Mouse (Mus musculus): ENCODE measurements around the gene Lrp2. TPM values are rescaled to one million over a fixed set of nuclear protein-coding genes. Genes with fewer than 3 reads are reported as not detected.

Gene Lrp2
- polyA plus RNA-seq, 1 experiment from 2014 or later, result 1.8 TPM

DNA sequence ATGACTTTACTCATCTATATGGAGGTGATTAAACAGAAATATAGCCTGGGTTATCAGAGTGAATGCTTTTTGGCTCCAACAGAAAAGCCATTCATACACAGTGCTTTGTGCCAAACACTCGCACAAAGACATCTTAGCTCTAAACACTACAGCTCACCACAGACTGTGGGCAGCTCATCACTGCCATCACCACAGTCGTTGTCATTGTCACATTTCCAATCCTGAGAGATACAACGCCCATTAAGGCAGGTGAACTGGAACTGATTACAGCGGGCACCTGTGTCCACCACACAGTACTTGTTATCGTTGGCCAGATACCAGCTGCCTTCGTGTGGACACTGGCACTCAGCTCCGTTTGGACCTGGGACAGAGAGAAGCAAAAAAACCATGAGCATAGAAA is 106.0 kb downstream of the Lrp2 start:
- Histone ChIP-seq H3K27ac (no peak overlapping the region), H3K9ac (no peak overlapping the region), H3K27me3 (no peaks in the 10 kb centered on the region), H3K4me2 (no peak overlapping the region), H3K4me3 (replicated peaks) (no peak overlapping the region), H3K9me3 (no peaks in the 10 kb centered on the region), H3K36me3 (replicated peaks) (no peaks in the 10 kb centered on the region), H3K4me1 (no peaks in the 10 kb centered on the region)
- ATAC-seq (ENCODE audit: low FRiP score), result no peak
- 94% methylated on average over 7 of the region's 7 CpGs for whole genome bisulfite sequencing

DNA sequence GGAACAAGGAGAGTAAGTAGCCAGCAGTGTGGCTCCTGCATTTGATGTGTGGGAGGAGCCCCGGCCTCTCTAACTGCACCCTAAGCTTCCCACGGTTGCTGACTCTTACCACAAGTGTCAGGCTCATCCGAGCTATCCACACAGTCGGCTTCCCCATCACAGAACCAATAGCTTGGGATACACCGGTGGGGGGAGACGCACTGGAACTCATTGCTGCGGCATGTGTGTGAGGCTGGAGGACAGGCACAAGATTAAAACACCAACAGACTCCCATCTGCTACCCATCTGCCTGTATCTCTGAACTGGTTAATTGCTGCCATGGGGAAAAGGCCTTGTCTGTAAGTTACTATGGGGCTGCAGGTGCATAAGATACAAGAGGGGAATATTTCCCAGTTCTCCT is 109.0 kb downstream of the Lrp2 start:
- no peak for ATAC-seq (ENCODE audit: low FRiP score)
- Histone ChIP-seq H3K4me1 (no peaks in the 10 kb centered on the region), H3K27ac (no peak overlapping the region), H3K9me3 (no peaks in the 10 kb centered on the region), H3K9ac (no peak overlapping the region), H3K27me3 (no peaks in the 10 kb centered on the region), H3K36me3 (replicated peaks) (no peaks in the 10 kb centered on the region), H3K4me3 (replicated peaks) (no peak overlapping the region), H3K4me2 (no peak overlapping the region)
- 94% methylated on average over 7 of the region's 7 CpGs for WGBS

DNA sequence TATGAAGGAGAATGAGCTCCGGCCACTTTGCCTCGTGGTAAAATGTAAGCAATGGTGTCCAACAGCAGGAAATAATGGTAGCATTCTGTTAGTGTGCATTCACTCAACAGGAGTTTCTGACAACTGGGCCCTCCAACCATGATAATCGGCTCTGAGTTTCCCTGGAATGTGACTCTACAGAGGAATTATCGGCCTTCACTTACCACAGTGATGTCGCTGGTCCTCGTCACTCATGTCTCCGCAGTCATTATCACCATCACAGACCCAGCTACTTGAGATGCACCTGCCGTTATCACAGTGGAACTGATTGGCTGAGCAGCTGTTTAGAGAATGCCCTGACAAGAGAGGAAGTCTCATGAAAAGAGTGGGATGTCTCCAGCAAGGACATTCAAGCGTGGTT is 110.7 kb downstream of the Lrp2 start:
- Histone ChIP-seq H3K9ac (no peak overlapping the region), H3K4me3 (replicated peaks) (no peak overlapping the region), H3K4me1 (no peaks in the 10 kb centered on the region), H3K4me2 (no peak overlapping the region), H3K27ac (no peak overlapping the region), H3K27me3 (no peaks in the 10 kb centered on the region), H3K36me3 (replicated peaks) (no peaks in the 10 kb centered on the region), H3K9me3 (no peaks in the 10 kb centered on the region)
- no peak for ATAC-seq (ENCODE audit: low FRiP score)
- 88% methylated on average over 9 of the region's 9 CpGs for WGBS

DNA sequence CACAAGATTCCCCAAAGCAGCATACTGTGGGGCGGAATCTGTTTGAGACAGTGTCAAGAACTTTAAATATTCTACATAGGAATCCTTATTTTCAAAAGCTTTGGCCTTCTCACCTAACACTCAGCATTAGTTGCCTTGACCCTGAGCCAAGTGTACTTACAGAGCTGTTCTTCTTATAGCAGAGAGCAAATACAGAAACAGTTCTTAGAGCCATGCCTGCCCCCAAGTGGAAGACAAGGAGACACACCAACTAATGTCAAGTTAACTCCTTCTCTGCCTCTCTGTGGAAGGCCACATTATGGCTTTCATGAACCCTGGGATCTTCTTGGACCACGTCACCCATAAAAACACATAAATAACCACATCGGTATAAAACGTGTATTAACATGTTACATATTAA is 114.0 kb downstream of the Lrp2 start:
- H3K4me2 ChIP-seq, result no peak overlapping the region
- no peak overlapping the region for H3K27ac ChIP-seq
- no peaks in the 10 kb centered on the region for H3K27me3 ChIP-seq
- WGBS, result 94% methylated on average over 4 of the region's 4 CpGs
- H3K4me3 ChIP-seq (replicated peaks), result no peak overlapping the region
- H3K4me1 ChIP-seq, result no peaks in the 10 kb centered on the region
- no peaks in the 10 kb centered on the region for H3K36me3 ChIP-seq (replicated peaks)
- no peak overlapping the region for H3K9ac ChIP-seq
- no peak for ATAC-seq (ENCODE audit: low FRiP score)
- no peaks in the 10 kb centered on the region for H3K9me3 ChIP-seq

DNA sequence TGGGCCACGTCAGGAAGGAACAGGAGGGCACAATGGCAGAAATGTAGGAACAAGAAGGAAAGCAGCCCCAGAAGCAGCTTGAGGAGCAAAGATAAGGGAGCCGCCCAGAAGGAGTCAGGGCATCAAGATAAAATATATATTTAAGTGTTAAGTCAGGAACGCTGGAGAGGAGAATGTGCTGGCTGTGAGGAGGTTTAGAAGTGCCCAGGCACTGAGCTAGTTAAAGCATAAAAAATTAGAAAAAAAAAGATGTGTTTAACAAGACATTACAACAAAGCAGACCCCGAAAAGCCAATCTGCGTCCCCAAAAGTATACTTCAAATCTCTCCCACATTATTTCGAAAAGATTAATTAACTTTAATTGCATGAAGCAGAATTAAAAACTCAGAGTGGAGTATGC is 122.3 kb downstream of the Lrp2 start:
- Histone ChIP-seq H3K27ac (no peak overlapping the region), H3K27me3 (no peaks in the 10 kb centered on the region), H3K4me2 (no peak overlapping the region), H3K9ac (no peak overlapping the region), H3K4me3 (replicated peaks) (no peak overlapping the region), H3K4me1 (no peaks in the 10 kb centered on the region), H3K36me3 (replicated peaks) (0 out of 2 replicates have a peak, but pooled peaks cover 5% of the 10 kb centered on the region), H3K9me3 (no peaks in the 10 kb centered on the region)
- WGBS, result 85% methylated on average over 6 of the region's 6 CpGs
- ATAC-seq (ENCODE audit: low FRiP score), result no peak

DNA sequence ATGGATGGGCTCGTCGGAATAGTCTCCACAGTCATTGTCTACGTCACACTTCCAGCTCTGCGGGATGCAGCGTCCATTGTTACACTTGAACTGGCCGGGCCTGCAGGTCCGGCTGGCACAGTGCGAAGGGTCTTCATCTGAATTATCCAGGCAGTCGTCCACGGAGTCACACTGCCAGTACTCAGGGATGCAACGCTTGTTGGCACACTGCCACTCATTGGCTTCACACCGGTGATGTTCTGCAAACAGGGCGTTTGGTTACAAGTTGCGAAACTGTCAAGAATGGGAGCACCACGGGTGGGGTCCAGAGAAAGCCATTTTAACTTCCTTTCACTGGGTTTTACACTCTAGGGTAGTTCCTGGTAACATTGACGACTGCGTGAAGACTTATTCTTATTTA is 126.4 kb downstream of the Lrp2 start:
- no peak overlapping the region for H3K27ac ChIP-seq
- 0 out of 2 replicates have a peak, but pooled peaks cover 7% of the 10 kb centered on the region for H3K36me3 ChIP-seq (replicated peaks)
- no peaks in the 10 kb centered on the region for H3K4me1 ChIP-seq
- 92% methylated on average over 17 of the region's 17 CpGs for WGBS
- H3K27me3 ChIP-seq, result no peaks in the 10 kb centered on the region
- H3K9ac ChIP-seq, result no peak overlapping the region
- no peak overlapping the region for H3K4me3 ChIP-seq (replicated peaks)
- no peaks in the 10 kb centered on the region for H3K9me3 ChIP-seq
- no peak for ATAC-seq (ENCODE audit: low FRiP score)
- H3K4me2 ChIP-seq, result no peak overlapping the region

DNA sequence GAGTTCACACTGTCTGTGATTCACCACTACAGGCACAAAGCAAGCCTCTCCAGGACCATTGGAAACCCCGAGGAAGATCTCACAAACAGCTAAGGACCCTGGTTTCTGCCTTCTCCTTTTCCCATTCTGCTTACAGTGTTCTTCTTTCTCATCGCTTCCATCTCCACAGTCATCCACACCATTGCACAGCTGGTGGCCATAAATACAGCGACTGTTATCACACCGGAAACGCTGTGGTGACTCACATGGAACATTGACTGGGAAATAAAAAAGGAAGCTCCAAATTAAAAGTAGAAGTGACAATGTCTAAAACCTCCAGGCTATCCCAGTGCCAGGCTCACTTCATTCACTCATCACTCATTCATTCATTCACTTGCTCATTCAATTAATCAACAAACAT is 134.7 kb downstream of the Lrp2 start:
- H3K27ac ChIP-seq, result no peak overlapping the region
- no peaks in the 10 kb centered on the region for H3K36me3 ChIP-seq (replicated peaks)
- no peaks in the 10 kb centered on the region for H3K27me3 ChIP-seq
- H3K9me3 ChIP-seq, result no peaks in the 10 kb centered on the region
- no peak overlapping the region for H3K4me2 ChIP-seq
- WGBS, result 93% methylated on average over 5 of the region's 5 CpGs
- no peak overlapping the region for H3K9ac ChIP-seq
- no peak for ATAC-seq (ENCODE audit: low FRiP score)
- H3K4me1 ChIP-seq, result no peaks in the 10 kb centered on the region
- no peak overlapping the region for H3K4me3 ChIP-seq (replicated peaks)

DNA sequence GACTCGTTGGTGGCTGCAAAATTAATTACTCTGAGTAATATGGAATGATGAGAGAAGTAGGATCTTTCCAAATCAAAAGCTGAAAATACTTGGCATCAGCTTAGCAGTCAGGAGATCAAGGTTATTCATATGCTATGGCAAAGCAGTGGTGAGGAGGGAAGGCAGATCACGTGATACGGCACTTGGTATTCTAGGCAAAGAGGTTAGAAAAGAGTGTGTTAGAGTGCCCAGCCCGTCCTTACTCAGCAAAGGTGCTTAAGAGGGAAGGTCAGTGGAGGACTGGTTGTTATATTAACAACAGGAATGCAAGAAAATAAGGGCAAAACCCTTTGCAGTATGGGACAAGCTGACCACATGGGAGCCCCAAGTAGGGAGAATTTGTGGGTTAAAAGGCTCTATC is 137.3 kb downstream of the Lrp2 start:
- H3K9me3 ChIP-seq, result no peaks in the 10 kb centered on the region
- no peak overlapping the region for H3K27ac ChIP-seq
- H3K4me3 ChIP-seq (replicated peaks), result no peak overlapping the region
- H3K9ac ChIP-seq, result no peak overlapping the region
- WGBS, result 88% methylated on average over 4 of the region's 4 CpGs
- no peaks in the 10 kb centered on the region for H3K4me1 ChIP-seq
- H3K4me2 ChIP-seq, result no peak overlapping the region
- H3K36me3 ChIP-seq (replicated peaks), result no peaks in the 10 kb centered on the region
- ATAC-seq (ENCODE audit: low FRiP score), result no peak
- no peaks in the 10 kb centered on the region for H3K27me3 ChIP-seq

DNA sequence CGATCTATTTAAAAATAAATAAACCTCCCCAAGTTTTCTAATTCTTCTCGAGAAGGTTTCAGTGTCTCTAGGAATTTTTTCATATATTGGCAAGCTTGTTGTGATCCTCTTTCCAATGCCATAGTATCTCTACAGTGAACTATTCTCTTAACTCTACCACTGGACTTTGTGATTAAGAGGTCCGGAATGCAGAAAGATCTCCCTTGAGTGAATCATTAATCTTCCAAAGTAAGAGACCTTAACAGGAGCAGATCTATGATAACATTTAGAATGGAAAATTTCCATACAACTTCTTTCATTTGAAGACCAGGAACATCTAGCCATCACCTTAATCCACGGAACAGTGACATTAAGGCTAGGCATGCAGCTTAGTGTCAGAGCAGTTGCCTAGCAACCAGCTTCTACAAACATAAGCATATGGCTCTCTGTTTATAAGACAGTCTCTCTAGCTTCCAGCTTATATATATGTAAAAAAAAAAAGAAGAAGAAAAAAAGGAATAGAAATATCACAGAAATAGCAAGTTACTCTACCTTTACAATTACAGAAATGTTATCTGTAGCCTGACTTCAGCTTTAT is 139.9 kb downstream of the Lrp2 start:
- peak; percentile 58; the same call in 1 of the 2 replicates for ATAC-seq (ENCODE audit: low FRiP score)
- Histone ChIP-seq H3K4me1 (no peaks in the 10 kb centered on the region), H3K4me2 (no peak overlapping the region), H3K27me3 (no peaks in the 10 kb centered on the region), H3K4me3 (replicated peaks) (no peak overlapping the region), H3K9ac (no peak overlapping the region), H3K27ac (no peak overlapping the region), H3K9me3 (no peaks in the 10 kb centered on the region), H3K36me3 (replicated peaks) (no peaks in the 10 kb centered on the region)
- WGBS, result 81% methylated on average over 4 of the region's 4 CpGs

DNA sequence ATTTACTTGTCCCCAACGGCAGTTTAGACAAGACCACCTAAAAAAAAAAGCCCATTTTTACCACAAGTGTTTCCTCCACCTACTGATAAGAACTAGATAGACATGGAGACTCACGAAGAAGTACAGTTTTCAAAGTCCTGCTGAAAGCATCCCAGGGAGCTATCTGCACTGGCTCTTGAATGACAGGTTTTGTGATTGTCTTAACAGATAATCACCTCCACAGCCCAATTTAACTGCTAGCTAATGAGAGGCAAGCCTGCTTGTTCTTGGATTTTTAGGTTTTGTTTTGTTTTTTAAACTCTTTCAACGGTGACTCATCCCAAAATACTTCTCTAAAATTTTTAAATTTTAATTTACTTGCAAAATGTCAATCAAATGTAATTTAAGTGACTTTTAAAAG is 144.2 kb downstream of the Lrp2 start:
- no peak overlapping the region for H3K4me3 ChIP-seq (replicated peaks)
- H3K4me2 ChIP-seq, result no peak overlapping the region
- 80% methylated on average over 3 of the region's 3 CpGs for WGBS
- no peak overlapping the region for H3K27ac ChIP-seq
- H3K27me3 ChIP-seq, result no peaks in the 10 kb centered on the region
- H3K36me3 ChIP-seq (replicated peaks), result no peaks in the 10 kb centered on the region
- ATAC-seq (ENCODE audit: low FRiP score), result no peak
- no peaks in the 10 kb centered on the region for H3K9me3 ChIP-seq
- H3K4me1 ChIP-seq, result no peaks in the 10 kb centered on the region
- no peak overlapping the region for H3K9ac ChIP-seq

DNA sequence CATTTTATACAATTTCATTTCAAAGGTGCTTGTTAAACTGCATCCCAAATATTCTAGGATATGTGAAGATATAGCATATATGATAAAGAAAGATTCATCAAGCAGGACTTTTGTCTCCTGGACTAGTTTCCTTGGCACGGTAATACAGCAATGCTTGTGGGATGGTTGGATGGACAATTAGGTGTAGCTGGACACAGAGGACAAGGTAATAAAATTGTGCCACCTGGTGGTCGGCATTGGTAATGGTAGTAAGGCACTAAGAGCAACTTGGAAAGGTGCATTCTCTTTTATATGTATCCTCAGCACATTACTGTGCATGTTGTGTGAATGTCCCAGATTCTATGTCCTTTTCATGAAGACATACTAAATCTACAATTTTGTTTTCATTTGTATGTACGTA is 157.7 kb downstream of the Lrp2 start:
- 33% methylated on average over 3 of the region's 3 CpGs for WGBS

DNA sequence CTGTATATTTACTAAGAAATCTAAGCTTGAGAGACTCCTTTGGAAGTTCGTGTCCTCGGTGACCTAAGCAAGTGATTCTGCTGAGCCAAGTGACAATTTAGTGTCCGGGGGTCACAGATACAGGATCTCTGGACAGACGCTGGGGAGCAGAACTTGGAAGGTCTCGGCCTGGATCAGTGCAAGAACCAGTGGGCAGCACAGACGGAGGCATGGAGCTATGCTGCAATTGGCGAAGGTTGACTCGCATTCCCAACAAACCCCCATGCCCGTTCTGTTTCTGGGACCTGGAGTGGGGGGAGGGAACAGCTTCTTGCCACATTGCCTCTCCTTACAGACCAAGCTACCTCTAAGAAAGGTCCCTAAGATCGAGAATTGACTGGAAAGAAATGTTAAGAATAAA is 158.7 kb downstream of the Lrp2 start:
- 92% methylated on average over 10 of the region's 10 CpGs for WGBS
- H3K27me3 ChIP-seq, result peaks cover 8% of the 10 kb centered on the region
- no peak for ATAC-seq (ENCODE audit: low FRiP score)
- H3K9ac ChIP-seq, result no peak overlapping the region
- no peak overlapping the region for H3K4me2 ChIP-seq
- H3K4me1 ChIP-seq, result no peaks in the 10 kb centered on the region
- H3K4me3 ChIP-seq (replicated peaks), result no peak overlapping the region
- H3K9me3 ChIP-seq, result no peaks in the 10 kb centered on the region
- H3K27ac ChIP-seq, result no peak overlapping the region
- H3K36me3 ChIP-seq (replicated peaks), result no peaks in the 10 kb centered on the region

More for the DNA sequence above, 157.7 kb downstream of the Lrp2 start:
- H3K4me2 ChIP-seq, result no peak overlapping the region
- peak; percentile 81 for ATAC-seq (ENCODE audit: low FRiP score)
- no peaks in the 10 kb centered on the region for H3K9me3 ChIP-seq
- H3K9ac ChIP-seq, result no peak overlapping the region
- H3K4me1 ChIP-seq, result no peaks in the 10 kb centered on the region
- no peaks in the 10 kb centered on the region for H3K36me3 ChIP-seq (replicated peaks)
- H3K4me3 ChIP-seq (replicated peaks), result no peak overlapping the region
- no peak overlapping the region for H3K27ac ChIP-seq
- H3K27me3 ChIP-seq, result peaks cover 4% of the 10 kb centered on the region

DNA sequence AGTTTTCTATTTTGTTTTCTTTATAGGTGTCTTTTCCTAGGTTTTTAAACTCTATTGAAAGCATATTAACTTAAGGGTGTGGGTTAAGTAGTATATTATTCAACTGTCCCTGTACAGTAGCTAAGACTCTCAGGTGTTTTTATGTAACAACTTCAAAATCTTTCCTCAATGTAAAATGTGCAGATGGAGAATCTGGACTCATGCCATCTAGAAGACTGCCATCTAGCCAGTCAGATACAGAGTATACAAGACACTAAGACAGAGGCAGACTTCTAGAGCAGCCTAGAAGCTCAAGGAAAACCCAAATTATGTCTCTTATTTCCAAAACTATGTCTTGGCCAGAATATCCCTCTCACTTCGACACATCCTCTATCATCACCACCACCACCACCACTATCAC is 159.8 kb downstream of the Lrp2 start:
- Histone ChIP-seq H3K27me3 (peaks cover 15% of the 10 kb centered on the region), H3K4me2 (no peak overlapping the region), H3K4me3 (replicated peaks) (no peak overlapping the region), H3K4me1 (no peaks in the 10 kb centered on the region), H3K9ac (no peak overlapping the region), H3K9me3 (no peaks in the 10 kb centered on the region), H3K36me3 (replicated peaks) (no peaks in the 10 kb centered on the region), H3K27ac (no peak overlapping the region)
- WGBS, result 96% methylated on average over 1 of the region's 1 CpGs
- ATAC-seq (ENCODE audit: low FRiP score), result no peak
